Mouse (Mus musculus): ENCODE results near the gene Gp2. TPM values are rescaled to one million over a fixed set of nuclear protein-coding genes. Genes with fewer than 3 reads are reported as not detected.

The Gp2 gene
- polyA plus RNA-seq (2012; fragmentation: generic; extraction: Trizol) = not detected
- long read RNA-seq, experiment 1 = 0 reads
- long read RNA-seq, experiment 2 = 0 reads

DNA sequence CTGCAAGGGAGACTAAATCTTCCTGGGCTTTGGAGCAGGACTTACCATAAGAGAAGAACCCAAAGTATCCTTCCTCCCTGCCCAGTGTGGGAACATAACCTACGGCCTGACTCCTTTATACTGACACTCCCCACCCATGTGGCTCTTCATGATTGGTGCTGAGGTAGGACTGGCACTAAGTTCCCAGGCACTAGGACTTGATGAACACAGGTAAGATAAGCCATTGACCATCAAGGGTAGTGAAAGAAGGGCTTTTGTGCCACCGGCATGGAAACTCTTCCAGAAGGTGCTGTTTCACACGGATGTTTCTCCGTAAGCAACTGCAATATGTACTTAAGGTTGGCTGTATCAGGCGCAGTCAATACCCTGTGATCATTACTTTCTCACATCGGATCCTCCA, at the start of gene Gp2:
Gp2 (minus strand) TSS at position 101 of the 400 bp plus-strand sequence.
- Histone ChIP-seq H3K79me2 (ENCODE audit: control insufficient read depth, insufficient read depth) (no peaks in the 10 kb centered on the region), H3K4me3 (ENCODE audit: insufficient read depth, poor library complexity, severe bottlenecking) (no peak within 1 kb of the TSS), H3K79me3 (ENCODE audit: low read depth) (no peaks in the 10 kb centered on the region), H3K36me3 (ENCODE audit: control insufficient read depth, insufficient read depth) (no peaks in the 10 kb centered on the region), H3K27me3 (ENCODE audit: control insufficient read depth, insufficient read depth, insufficient read length) (no peaks in the 10 kb centered on the region), H3ac (ENCODE audit: control insufficient read depth, insufficient read length, low read depth) (no peak within 1 kb of the TSS)
- TF ChIP-seq CTCF (IDR thresholded peaks at IDR 0.05; ENCODE audit: control insufficient read depth, insufficient read depth, insufficient read length) (no peak), MAX (IDR thresholded peaks at IDR 0.05) (no peak), MYOD1 (IDR thresholded peaks at IDR 0.05; ENCODE audit: control insufficient read depth, insufficient read length, low read depth) (no peak), FOSL1 (IDR thresholded peaks at IDR 0.05; ENCODE audit: insufficient read depth, low read length, poor library complexity, severe bottlenecking) (no peak), CEBPB (IDR thresholded peaks at IDR 0.05; ENCODE audit: low read depth) (no peak), USF1 (IDR thresholded peaks at IDR 0.05; ENCODE audit: low read depth) (no peak), MYOG (IDR thresholded peaks at IDR 0.05; ENCODE audit: control insufficient read depth, extremely low read depth, insufficient read length) (no peak)

DNA sequence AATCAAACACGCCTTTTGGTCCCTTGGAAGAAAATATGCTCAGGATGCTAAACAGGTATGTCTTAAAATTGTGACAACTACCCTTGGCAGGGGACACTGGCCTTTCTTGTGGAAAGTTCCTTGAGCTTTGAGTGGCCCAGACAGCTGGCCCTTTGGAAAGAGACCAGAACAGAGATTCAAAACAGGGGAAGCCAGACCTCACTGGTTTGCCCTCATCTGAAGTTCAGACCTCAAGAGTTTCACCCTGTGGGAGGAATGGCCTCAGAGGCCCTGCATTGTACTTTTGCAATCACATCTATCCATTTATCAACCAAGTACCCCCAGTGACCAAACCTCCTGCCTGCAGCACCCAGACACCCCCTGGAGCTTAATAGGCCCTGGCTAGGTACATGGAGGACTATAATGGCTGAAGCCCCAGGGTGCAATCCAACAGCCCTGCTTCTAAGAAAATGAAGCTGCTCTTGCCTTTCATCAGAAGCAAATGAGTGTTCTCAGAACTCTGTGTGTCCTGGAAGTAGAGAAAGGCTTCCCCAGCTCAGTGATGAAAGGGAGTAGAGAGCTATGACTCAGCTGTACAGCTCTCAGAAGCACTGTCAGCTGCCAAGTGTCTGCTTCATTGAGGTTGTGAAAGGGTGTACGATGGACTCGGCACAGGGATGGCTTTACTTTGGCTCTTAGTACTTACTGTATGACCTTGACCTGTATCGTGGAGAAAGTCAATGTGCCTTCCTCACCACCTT, 31.1 kb upstream of the Gp2 start:
- Histone ChIP-seq H3ac (ENCODE audit: control insufficient read depth, insufficient read length, low read depth) (no peak overlapping the region), H3K27me3 (ENCODE audit: control insufficient read depth, insufficient read depth, insufficient read length) (no peaks in the 10 kb centered on the region), H3K4me3 (ENCODE audit: insufficient read depth, poor library complexity, severe bottlenecking) (no peak overlapping the region), H3K36me3 (ENCODE audit: control insufficient read depth, insufficient read depth) (no peaks in the 10 kb centered on the region), H3K79me2 (ENCODE audit: control insufficient read depth, insufficient read depth) (no peaks in the 10 kb centered on the region), H3K79me3 (ENCODE audit: low read depth) (no peaks in the 10 kb centered on the region)
- TF ChIP-seq MYOD1 (IDR thresholded peaks at IDR 0.05; ENCODE audit: control insufficient read depth, insufficient read length, low read depth) = no peak
- TF ChIP-seq CEBPB (IDR thresholded peaks at IDR 0.05; ENCODE audit: low read depth) = no peak
- TF ChIP-seq MYOG (IDR thresholded peaks at IDR 0.05; ENCODE audit: control insufficient read depth, extremely low read depth, insufficient read length) = no peak
- TF ChIP-seq USF1 (IDR thresholded peaks at IDR 0.05; ENCODE audit: low read depth) = no peak
- no peak for TF ChIP-seq FOSL1 (IDR thresholded peaks at IDR 0.05; ENCODE audit: insufficient read depth, low read length, poor library complexity, severe bottlenecking)
- no peak for TF ChIP-seq MAX (IDR thresholded peaks at IDR 0.05)
- TF ChIP-seq CTCF (IDR thresholded peaks at IDR 0.05; ENCODE audit: control insufficient read depth, insufficient read depth, insufficient read length) = no peak

DNA sequence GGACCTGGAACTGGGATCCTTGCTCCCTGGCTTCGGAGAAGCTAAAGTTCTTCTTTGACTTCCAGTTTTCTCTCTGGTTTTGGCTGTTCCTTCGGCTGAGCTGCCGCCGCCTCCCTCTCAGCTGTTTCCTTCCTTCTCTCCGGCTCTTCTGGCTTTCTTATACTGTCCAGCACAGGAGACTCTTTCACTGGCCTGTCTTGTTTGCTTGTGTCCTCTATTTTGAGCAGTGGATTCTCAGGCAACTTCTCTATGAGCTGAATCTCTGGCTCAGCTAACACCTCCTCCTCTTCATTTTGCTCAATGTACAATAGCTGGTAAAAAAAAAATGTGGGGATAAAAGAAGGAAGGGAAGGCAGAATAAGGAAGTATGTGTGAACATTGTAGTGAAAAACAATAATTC, 27.6 kb upstream of the Gp2 start:
- Histone ChIP-seq H3K79me2 (ENCODE audit: control insufficient read depth, insufficient read depth) (no peaks in the 10 kb centered on the region), H3K4me3 (ENCODE audit: insufficient read depth, poor library complexity, severe bottlenecking) (no peak overlapping the region)
- no peak for TF ChIP-seq CEBPB (IDR thresholded peaks at IDR 0.05; ENCODE audit: low read depth)

DNA sequence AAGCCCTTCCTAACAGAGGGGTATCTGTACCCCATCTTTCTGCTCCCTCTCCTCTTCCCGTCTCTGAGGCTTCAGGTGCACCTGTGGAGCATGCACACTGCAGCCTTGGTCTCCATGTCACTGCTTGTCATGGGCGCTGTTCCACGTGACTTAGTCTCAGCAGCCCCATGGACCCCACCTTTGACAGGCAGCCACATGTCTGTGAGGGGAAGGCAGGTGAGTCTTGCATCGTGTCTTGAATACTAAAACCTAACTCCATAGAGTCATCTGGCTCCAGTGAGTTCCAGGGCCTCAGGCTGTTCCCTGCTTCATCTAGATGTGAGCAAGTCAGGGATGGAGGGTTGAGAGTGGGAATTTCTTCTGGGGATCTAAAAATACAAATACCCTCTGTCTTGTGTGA, 25.1 kb upstream of the Gp2 start:
- Histone ChIP-seq H3K27me3 (ENCODE audit: control insufficient read depth, insufficient read depth, insufficient read length) (no peaks in the 10 kb centered on the region), H3K79me2 (ENCODE audit: control insufficient read depth, insufficient read depth) (no peaks in the 10 kb centered on the region), H3K79me3 (ENCODE audit: low read depth) (no peaks in the 10 kb centered on the region), H3K36me3 (ENCODE audit: control insufficient read depth, insufficient read depth) (no peaks in the 10 kb centered on the region), H3ac (ENCODE audit: control insufficient read depth, insufficient read length, low read depth) (no peak overlapping the region), H3K4me3 (ENCODE audit: insufficient read depth, poor library complexity, severe bottlenecking) (no peak overlapping the region)
- TF ChIP-seq MYOD1 (IDR thresholded peaks at IDR 0.05; ENCODE audit: control insufficient read depth, insufficient read length, low read depth) (no peak), MAX (IDR thresholded peaks at IDR 0.05) (no peak), CTCF (IDR thresholded peaks at IDR 0.05; ENCODE audit: control insufficient read depth, insufficient read depth, insufficient read length) (no peak), CEBPB (IDR thresholded peaks at IDR 0.05; ENCODE audit: low read depth) (no peak), FOSL1 (IDR thresholded peaks at IDR 0.05; ENCODE audit: insufficient read depth, low read length, poor library complexity, severe bottlenecking) (no peak), USF1 (IDR thresholded peaks at IDR 0.05; ENCODE audit: low read depth) (no peak), MYOG (IDR thresholded peaks at IDR 0.05; ENCODE audit: control insufficient read depth, extremely low read depth, insufficient read length) (no peak)

More for the DNA sequence above, 27.6 kb upstream of the Gp2 start:
- Histone ChIP-seq H3K79me3 (ENCODE audit: low read depth) (no peaks in the 10 kb centered on the region), H3ac (ENCODE audit: control insufficient read depth, insufficient read length, low read depth) (no peak overlapping the region), H3K27me3 (ENCODE audit: control insufficient read depth, insufficient read depth, insufficient read length) (no peaks in the 10 kb centered on the region), H3K36me3 (ENCODE audit: control insufficient read depth, insufficient read depth) (no peaks in the 10 kb centered on the region)

DNA sequence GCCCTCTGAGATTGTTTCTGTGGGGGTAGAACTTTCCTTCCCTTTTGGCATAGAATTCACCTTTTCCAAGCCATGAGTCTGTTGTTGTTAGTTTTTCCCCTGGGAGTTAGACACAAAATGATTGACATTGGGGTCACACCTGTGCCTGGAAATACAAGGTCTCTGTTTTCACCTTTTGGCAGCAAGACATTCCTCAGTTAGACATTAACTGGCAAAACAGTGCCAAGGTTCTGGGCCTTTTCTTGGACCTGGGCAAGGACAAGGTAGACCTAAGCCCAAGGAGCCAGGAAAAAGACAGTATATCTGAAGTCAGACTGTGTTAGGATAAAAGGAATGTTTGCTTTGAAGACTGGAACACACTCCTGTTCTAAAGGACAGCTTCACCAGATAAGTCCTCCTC, 20.2 kb upstream of the Gp2 start, which contains the start of gene Umod:
Umod (minus strand) TSS at position 27 of the 400 bp plus-strand sequence.
- TF ChIP-seq CTCF (IDR thresholded peaks at IDR 0.05; ENCODE audit: control insufficient read depth, insufficient read depth, insufficient read length) (no peak), MAX (IDR thresholded peaks at IDR 0.05) (no peak), USF1 (IDR thresholded peaks at IDR 0.05; ENCODE audit: low read depth) (no peak)
- H3ac ChIP-seq (ENCODE audit: control insufficient read depth, insufficient read length, low read depth) = no peak within 1 kb of the TSS
- H3K27me3 ChIP-seq (ENCODE audit: control insufficient read depth, insufficient read depth, insufficient read length) = no peaks in the 10 kb centered on the region
- H3K79me3 ChIP-seq (ENCODE audit: low read depth) = no peaks in the 10 kb centered on the region
- no peaks in the 10 kb centered on the region for H3K79me2 ChIP-seq (ENCODE audit: control insufficient read depth, insufficient read depth)
- H3K36me3 ChIP-seq (ENCODE audit: control insufficient read depth, insufficient read depth) = no peaks in the 10 kb centered on the region
- no peak within 1 kb of the TSS for H3K4me3 ChIP-seq (ENCODE audit: insufficient read depth, poor library complexity, severe bottlenecking)

All from C2C12 (cell line).